Mouse (Mus musculus) embryonic facial prominence, embryonic 10.5 days (tissue): ENCODE measurements around the gene Rnf150. TPM values are rescaled to one million over a fixed set of nuclear protein-coding genes. Genes with fewer than 3 reads are reported as not detected.
"Not testable (repeated sequence)": the region's sequence is repeated elsewhere in the genome, so short reads cannot be mapped to it uniquely, and the experiment has no call there.

Experiments used
- DNase-seq: peaks from one replicate; pipeline ENCODE4 v3.0.0-alpha.2; 2017; ENCODE audit warnings: low spot score
- H3K27ac ChIP-seq: fragments of 300-500 bp; sonication (generic); replicated peaks from 2 replicates; pipeline ENCODE4 v1.5.1; 2016; ENCODE audit warnings: mild to moderate bottlenecking
- H3K27me3 ChIP-seq: fragments of 300-500 bp; sonication (generic); replicated peaks from 2 replicates; pipeline ENCODE4 v1.6.1; 2016; ENCODE audit warnings: low read depth, mild to moderate bottlenecking; ENCODE audit not compliant: poor library complexity, severe bottlenecking
- H3K36me3 ChIP-seq: fragments of 300-500 bp; sonication (generic); replicated peaks from 2 replicates; pipeline ENCODE4 v1.6.1; 2016; ENCODE audit warnings: mild to moderate bottlenecking, moderate library complexity
- H3K4me1 ChIP-seq: fragments of 300-500 bp; sonication (generic); 2 replicates; pipeline ENCODE4 v1.6.1; 2016
- H3K4me3 ChIP-seq: fragments of 300-500 bp; sonication (generic); 2 replicates; pipeline ENCODE4 v1.5.1; 2016; ENCODE audit warnings: mild to moderate bottlenecking, moderate library complexity
- H3K9me3 ChIP-seq: fragments of 300-500 bp; sonication (generic); 2 replicates; pipeline ENCODE4 v1.6.1; 2016; ENCODE audit warnings: mild to moderate bottlenecking
- WGBS: fragments of 180-500 bp; shearing (Covaris S2); methylation state at CpG from one replicate; pipeline ENCODE4 v1.1.7; 2016; 5-methylcytosine and 5-hydroxymethylcytosine counted together
- polyA plus RNA-seq: library from polyadenylated mRNA; unstranded; fragments of >200 nt; fragmentation: Nextera tagmentation; extraction: Ambion mirVana; gene quantifications from 2 replicates; pipeline ENCODE4 v1.2.1, GENCODE M21; 2016

Rnf150 gene
- polyA plus RNA-seq, 1 experiment from 2014 or later, result 2.5 TPM

DNA sequence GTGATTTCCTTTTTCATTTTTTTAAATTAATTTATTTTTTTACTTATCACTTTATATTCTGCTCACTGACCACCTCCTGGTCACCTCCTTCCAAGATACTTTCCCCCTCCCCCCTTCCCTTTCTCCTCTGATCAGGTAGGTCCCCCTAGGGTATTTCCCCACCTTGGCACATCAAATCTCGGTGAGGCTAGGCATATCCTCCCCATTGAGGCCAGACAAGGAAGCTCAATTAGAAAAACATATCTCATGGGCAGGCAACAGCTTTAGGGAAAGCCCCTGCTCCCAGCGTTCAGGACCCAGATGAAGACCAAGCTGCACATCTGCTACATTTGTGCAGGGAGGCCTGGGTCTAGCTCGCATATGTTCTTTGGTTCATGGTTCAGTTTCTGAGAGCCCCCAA lies 211.1 kb downstream of the Rnf150 start:
- Histone ChIP-seq H3K4me1 (peaks cover 8% of the 10 kb centered on the region), H3K9me3 (no peaks in the 10 kb centered on the region), H3K36me3 (no peaks in the 10 kb centered on the region), H3K27me3 (no peaks in the 10 kb centered on the region), H3K27ac (no peak overlapping the region), H3K4me3 (no peak overlapping the region)
- DNase-seq, result no peak
- 86% methylated on average over 3 of the region's 3 CpGs for WGBS

DNA sequence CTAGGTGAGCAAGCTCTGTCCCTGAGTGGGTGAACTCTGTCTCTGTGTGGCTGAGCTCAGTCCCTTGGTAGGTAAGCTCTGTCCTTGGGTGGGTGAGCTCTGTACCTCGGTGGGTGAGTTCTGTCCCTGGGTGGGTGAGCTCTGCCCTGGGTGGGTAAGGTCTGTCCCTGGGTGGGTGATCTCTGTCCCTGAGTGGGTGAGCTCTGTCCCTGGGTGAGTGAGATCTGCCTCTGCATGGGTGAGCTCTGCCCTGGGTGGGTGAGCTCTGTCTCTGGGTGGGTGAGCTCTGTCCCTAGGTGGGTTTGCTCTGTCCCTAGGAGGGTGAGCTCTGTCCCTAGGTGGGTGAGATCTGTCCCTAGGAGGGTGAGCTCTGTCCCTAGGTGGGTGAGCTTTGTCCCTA lies 213.5 kb downstream of the Rnf150 start:
- peaks cover 13% of the 10 kb centered on the region for H3K4me1 ChIP-seq
- no peaks in the 10 kb centered on the region for H3K9me3 ChIP-seq
- H3K27ac ChIP-seq, result no peak overlapping the region
- no peak overlapping the region for H3K4me3 ChIP-seq
- H3K27me3 ChIP-seq, result no peaks in the 10 kb centered on the region
- DNase-seq, result no peak
- no peaks in the 10 kb centered on the region for H3K36me3 ChIP-seq
- WGBS, result 97% methylated on average over 1 of the region's 1 CpGs

DNA sequence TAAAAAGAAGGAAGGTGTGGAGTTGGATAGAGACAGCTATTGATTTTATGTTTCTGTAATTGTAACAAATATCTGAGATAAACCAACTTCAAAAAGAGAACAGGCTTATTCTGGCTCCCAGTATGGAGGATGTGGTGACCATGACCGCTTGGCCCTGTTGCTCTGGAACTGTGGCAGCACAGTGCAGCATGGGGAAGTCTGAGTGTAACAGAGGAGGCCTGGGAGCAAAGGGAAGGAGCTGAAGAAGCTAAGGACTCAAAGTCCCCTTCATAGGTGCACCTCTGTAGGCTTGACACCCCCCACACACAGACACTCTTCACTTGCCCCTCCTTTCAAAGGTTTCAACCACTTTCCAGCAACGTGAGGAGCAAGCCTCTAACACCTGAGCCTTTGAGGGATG lies 214.2 kb downstream of the Rnf150 start:
- Histone ChIP-seq H3K27me3 (no peaks in the 10 kb centered on the region), H3K36me3 (no peaks in the 10 kb centered on the region), H3K27ac (no peak overlapping the region), H3K9me3 (no peaks in the 10 kb centered on the region), H3K4me1 (peaks cover 13% of the 10 kb centered on the region), H3K4me3 (no peak overlapping the region)
- no peak for DNase-seq
- WGBS, result 63% methylated on average over 2 of the region's 2 CpGs

DNA sequence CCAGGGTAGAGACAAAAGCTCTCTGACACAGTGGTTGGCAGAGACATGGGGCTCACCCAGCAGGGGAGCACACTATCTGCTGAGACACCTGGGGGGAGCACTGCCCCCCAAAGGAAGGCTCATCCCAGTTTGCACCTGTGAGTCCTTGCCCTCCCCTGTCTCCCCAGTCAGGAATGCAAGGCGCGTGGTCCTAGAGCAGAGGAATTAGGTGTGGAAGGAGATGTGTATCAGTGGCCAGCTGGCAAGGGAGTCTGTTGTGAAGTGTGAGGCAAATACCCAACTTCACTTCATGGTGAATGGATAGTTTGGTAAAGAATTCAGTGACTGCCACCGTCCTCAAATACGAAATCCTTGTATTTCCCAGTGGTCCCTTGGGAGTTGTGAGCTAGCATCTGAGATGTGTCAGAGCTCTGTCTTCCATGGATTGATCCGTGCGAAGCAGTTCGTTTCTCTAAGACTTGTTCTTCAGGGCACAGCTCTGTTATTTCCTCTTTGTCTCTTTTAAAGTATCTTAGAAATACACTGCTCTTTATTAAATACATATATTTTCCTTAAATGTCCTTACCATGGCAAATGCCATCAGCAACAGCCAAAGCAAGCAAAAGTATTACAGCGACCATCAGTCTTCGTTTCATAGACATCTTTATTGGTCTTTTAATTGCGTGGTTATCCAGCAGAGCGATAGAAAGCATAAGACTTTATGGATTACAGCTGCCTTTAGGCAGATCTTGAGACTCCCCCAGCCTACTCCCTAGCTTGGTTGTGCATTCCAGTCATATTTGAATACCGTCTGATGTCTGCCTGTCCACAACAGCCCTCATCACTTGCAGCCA lies 215.8 kb downstream of the Rnf150 start:
- Histone ChIP-seq H3K27me3 (no peaks in the 10 kb centered on the region), H3K27ac (no peak overlapping the region)
- WGBS, result 78% methylated on average over 12 of the region's 12 CpGs

DNA sequence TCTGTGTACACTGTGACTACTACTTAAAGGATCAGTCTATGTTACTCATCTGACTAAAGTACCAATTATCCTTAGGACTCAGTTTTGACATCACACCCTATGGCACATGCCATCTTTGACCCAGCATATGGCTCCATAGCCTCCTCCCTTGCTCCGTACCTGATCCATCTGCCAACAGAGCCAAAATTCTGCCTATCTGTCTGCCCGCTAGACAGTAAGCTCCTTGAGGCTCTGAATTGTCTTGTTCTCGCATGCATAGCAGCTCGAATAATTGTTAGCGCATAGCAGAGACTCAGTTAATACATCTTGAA lies 216.3 kb downstream of the Rnf150 start:
- no peak for DNase-seq
- H3K27ac ChIP-seq, result no peak overlapping the region
- no peaks in the 10 kb centered on the region for H3K9me3 ChIP-seq
- peaks cover 13% of the 10 kb centered on the region for H3K4me1 ChIP-seq
- H3K4me3 ChIP-seq, result no peak overlapping the region
- H3K27me3 ChIP-seq, result no peaks in the 10 kb centered on the region
- no peaks in the 10 kb centered on the region; the same call in 1 of the 2 replicates for H3K36me3 ChIP-seq
- 88% methylated on average over 5 of the region's 5 CpGs for WGBS

More for the DNA sequence above, 215.8 kb downstream of the Rnf150 start:
- Histone ChIP-seq H3K4me3 (no peak overlapping the region), H3K36me3 (no peaks in the 10 kb centered on the region; the same call in 1 of the 2 replicates), H3K4me1 (peaks cover 13% of the 10 kb centered on the region), H3K9me3 (no peaks in the 10 kb centered on the region)
- DNase-seq, result no peak

DNA sequence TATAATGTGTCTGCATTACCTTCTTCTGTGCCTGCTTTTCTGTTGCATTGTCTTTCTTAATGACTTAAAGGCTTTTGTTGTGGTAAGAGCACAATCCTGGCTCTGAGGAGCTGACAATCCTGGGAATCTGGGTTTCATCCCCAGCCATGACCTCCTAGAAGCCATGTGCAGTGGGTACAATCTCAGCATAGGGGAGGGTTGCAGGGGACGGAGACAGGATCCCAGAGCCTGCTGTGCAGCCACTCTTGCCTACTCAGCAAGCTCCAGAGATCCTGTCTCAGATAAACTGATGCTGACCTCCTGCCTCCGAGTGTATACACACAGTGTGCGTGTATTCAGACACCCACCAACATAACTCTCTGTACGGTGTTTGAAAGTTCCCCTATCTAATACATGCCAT lies 218.1 kb downstream of the Rnf150 start:
- DNase-seq, result no peak
- 56% methylated on average over 4 of the region's 4 CpGs for WGBS

DNA sequence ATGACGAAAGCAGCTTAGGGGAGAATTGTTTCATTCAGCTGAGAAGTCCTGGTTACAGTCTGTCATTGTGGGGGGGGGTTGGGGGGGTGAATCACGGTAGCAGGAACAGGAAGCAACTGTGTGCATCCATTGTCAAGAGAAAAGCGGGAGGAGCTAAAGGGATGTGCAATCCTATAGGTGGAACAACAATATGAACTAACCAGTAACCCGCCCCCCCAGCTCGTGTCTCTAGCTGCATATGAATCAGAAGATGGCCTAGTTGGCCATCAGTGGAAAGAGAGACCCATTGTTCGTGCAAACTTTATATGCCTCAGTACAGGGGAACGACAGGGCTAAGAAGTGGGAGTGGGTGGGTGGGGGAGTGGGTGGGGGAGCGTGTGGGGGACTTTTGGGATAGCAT lies 218.7 kb downstream of the Rnf150 start:
- not testable (repeated sequence) for H3K27ac ChIP-seq, H3K4me3 ChIP-seq, H3K9me3 ChIP-seq, DNase-seq, H3K27me3 ChIP-seq, H3K36me3 ChIP-seq
- H3K4me1 ChIP-seq, result peaks cover 13% of the 10 kb centered on the region
- 86% methylated on average over 8 of the region's 8 CpGs for WGBS

More for the DNA sequence above, 218.1 kb downstream of the Rnf150 start:
- H3K4me3 ChIP-seq, result no peak overlapping the region
- peaks cover 13% of the 10 kb centered on the region for H3K4me1 ChIP-seq
- no peak overlapping the region for H3K27ac ChIP-seq
- H3K36me3 ChIP-seq, result no peaks in the 10 kb centered on the region; the same call in 1 of the 2 replicates
- no peaks in the 10 kb centered on the region for H3K9me3 ChIP-seq
- no peaks in the 10 kb centered on the region for H3K27me3 ChIP-seq

DNA sequence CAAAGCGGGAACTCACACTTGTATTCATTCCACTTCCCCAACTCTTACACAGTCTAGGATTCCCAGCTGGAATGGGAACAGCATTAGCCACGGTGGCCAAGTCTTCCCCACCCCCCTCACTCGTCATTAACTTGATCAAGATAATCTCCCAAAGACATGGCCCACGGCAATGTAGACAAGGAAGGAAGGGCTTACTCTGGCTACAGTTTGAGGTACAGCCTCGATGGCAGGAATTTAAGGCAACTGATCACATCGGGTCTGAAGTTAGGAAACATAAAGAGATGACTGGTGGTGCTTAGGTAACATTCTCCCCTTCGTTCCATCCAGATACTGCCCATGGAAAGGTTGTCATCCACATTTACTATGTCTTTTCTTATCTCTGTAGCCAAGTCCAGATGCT lies 219.1 kb downstream of the Rnf150 start:
- WGBS, result 82% methylated on average over 7 of the region's 7 CpGs
- no peak for DNase-seq
- Histone ChIP-seq H3K9me3 (no peaks in the 10 kb centered on the region), H3K4me1 (peaks cover 13% of the 10 kb centered on the region), H3K27me3 (no peaks in the 10 kb centered on the region), H3K27ac (no peak overlapping the region), H3K4me3 (no peak overlapping the region), H3K36me3 (no peaks in the 10 kb centered on the region; the same call in 1 of the 2 replicates)

DNA sequence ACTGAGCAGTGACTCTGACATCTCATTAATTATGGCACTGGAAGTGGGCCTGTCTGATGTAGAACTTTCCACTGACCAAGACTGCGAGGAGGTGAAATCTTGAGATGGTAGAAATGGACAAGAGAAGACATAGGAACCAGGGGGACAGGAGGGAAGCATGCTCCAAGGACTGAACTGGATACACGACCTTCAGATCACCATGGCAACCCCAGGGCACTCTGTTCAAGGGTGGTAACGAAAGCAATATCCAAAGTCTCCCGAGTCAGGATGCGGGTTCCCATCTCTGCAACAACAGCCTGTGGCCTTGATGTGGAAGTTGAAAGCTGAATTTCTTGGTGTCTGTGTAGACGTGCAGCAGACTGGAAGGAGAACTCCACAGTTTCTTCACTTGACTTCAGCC lies 220.3 kb downstream of the Rnf150 start:
- H3K27ac ChIP-seq, result no peak overlapping the region
- no peaks in the 10 kb centered on the region for H3K9me3 ChIP-seq
- no peak for DNase-seq
- H3K36me3 ChIP-seq, result no peaks in the 10 kb centered on the region; the same call in 1 of the 2 replicates
- peaks cover 13% of the 10 kb centered on the region for H3K4me1 ChIP-seq
- 80% methylated on average over 6 of the region's 6 CpGs for WGBS
- no peaks in the 10 kb centered on the region for H3K27me3 ChIP-seq
- no peak overlapping the region for H3K4me3 ChIP-seq

DNA sequence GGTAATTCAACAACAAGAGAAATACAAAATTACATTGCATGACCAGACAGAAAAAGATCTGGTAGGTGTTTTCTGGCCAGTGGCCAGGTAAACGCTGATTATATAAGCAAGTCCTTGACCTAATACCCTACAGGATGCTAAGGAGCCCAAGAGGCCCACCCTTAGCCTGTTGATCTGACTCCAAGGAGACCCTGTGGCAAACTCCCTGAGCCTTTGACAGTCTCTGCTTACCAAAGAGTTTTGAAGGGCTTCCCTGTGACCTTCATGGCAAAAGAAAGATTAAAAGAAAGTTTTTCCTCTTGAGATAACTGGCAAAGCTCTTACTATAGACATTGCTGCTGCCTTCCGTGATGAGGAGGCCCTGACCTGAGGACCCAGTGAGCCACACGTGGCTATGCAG lies 222.4 kb downstream of the Rnf150 start:
- no peak overlapping the region for H3K4me3 ChIP-seq
- H3K27ac ChIP-seq, result no peak overlapping the region
- 73% methylated on average over 3 of the region's 3 CpGs for WGBS
- H3K9me3 ChIP-seq, result no peaks in the 10 kb centered on the region
- H3K27me3 ChIP-seq, result no peaks in the 10 kb centered on the region
- no peak for DNase-seq
- peaks cover 4% of the 10 kb centered on the region for H3K4me1 ChIP-seq
- H3K36me3 ChIP-seq, result no peaks in the 10 kb centered on the region; the same call in 1 of the 2 replicates

DNA sequence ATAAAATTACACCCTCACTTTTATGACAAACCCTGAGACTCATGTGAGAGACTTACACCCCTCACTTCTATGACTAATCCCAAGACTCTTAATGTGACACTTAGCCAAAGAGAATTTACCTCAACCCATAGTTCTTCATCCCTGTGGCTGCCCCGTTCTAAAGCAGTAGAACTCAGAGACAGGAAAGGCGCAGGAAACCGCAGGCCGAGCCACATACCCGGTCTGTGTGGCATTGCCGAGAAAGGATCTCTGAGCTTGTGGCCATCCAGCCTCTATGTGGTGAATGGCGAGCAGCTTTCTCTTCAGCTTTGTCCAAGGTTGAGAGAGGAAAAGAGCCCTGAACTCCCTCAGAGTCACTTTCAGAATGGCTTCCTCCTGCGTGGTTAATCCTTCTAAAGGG lies 223.5 kb downstream of the Rnf150 start:
- no peak overlapping the region for H3K27ac ChIP-seq
- no peaks in the 10 kb centered on the region; the same call in 1 of the 2 replicates for H3K36me3 ChIP-seq
- no peak overlapping the region for H3K4me3 ChIP-seq
- H3K4me1 ChIP-seq, result no peaks in the 10 kb centered on the region
- H3K27me3 ChIP-seq, result no peaks in the 10 kb centered on the region
- WGBS, result 83% methylated on average over 8 of the region's 8 CpGs
- DNase-seq, result no peak
- no peaks in the 10 kb centered on the region for H3K9me3 ChIP-seq

DNA sequence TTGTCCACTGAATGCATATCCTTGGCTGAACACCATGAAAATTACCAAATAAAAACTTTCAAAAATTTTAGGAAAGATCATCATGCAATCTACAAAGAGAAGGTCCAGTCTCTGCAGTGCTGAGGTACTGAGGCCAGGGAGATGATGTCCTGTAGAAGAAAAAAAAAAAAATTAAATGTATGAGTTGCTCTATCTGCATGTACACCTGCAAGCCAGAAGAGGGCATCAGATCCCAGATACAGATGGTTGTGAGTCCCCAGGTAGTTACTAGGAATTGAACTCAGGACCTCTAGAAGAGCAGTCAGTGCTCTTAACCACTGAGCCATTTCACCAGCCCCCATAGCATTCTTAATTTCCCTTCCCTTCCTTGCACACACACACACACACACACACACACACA lies 224.4 kb downstream of the Rnf150 start:
- no peaks in the 10 kb centered on the region for H3K27me3 ChIP-seq
- H3K9me3 ChIP-seq, result no peaks in the 10 kb centered on the region
- H3K27ac ChIP-seq, result no peak overlapping the region
- H3K36me3 ChIP-seq, result no peaks in the 10 kb centered on the region; the same call in 1 of the 2 replicates
- no peak overlapping the region for H3K4me3 ChIP-seq
- H3K4me1 ChIP-seq, result no peaks in the 10 kb centered on the region
- no peak for DNase-seq

DNA sequence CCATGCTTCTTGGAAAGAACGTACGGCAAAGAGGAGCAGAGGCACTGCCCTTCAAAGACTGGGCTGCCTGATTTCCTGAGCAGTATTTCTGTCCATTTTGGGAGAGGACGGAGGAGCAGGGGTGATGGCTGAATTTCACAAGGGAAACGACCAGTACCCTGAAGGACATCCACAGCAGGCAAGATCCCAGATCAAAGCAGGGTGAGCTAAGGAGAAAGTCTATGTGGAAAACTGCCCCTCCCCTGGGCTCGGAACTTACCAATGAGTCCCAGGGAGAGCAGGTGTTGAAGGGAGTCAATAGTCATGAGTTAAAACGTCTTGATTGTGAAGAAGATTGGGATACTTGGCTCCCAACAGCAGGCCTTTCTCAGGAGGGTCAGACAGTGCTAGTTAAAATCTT lies 225.0 kb downstream of the Rnf150 start:
- Histone ChIP-seq H3K4me3 (no peak overlapping the region), H3K9me3 (no peaks in the 10 kb centered on the region), H3K27ac (no peak overlapping the region), H3K36me3 (no peaks in the 10 kb centered on the region; the same call in 1 of the 2 replicates), H3K27me3 (no peaks in the 10 kb centered on the region), H3K4me1 (no peaks in the 10 kb centered on the region)
- DNase-seq, result no peak
- WGBS, result 71% methylated on average over 6 of the region's 6 CpGs
